Mouse (Mus musculus) right cerebral cortex, postnatal 4 days (tissue): ENCODE measurements around the gene Slco4a1.

Experiments
- DNase-seq: peaks from one replicate; pipeline ENCODE4 v3.0.0-alpha.2; 2022

Slco4a1 gene

DNA sequence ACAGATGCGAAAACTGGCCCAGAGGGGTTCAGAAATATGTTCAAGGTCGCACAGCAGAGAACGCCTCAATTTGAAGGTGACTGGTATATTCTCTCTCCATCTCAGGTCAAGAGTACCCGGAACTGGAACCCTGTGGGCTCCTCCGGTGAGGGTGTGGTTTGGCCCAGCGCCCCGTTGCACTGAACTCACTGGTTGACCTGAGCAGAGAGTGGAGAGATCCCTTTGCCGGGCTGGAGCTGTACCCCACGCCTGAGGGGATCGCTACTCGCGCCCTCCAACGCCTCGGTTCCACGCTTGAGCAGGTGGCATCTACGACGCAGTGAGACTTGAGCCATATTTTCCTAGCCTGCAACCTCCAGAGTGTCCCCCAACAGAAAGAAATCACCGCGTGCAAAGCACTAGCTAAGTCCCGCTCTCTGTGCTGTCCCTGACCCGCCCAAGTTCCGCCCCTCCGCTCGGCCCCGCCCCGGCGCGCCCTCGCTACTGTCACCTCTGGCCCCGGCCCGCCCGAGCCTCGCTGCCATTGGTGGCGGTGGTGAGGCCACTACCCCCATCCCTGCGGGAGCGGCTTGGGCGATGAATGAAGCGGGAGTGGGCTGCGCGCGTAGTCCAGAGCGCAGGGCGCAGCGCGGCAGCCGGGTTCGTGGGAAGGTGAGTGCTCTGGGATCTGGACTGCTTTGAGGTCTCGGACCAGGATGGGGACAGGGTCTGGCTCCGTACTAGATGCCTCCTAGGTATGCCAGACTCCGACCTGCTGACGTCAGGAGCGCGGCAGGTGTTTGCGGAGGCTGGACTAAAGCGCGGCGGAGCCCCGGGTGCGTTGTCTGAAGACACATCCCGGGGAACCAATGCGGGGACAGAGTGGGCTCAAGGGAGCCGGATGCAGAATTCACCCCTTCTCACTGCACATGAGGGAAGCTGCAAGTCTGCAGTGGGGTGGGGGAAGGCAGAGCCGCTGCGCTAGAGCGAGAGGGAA lies at the start of gene Slco4a1:
Slco4a1 (plus strand) TSS at position 523 of the 976 bp plus-strand sequence.
- peak; percentile 56 for DNase-seq

DNA sequence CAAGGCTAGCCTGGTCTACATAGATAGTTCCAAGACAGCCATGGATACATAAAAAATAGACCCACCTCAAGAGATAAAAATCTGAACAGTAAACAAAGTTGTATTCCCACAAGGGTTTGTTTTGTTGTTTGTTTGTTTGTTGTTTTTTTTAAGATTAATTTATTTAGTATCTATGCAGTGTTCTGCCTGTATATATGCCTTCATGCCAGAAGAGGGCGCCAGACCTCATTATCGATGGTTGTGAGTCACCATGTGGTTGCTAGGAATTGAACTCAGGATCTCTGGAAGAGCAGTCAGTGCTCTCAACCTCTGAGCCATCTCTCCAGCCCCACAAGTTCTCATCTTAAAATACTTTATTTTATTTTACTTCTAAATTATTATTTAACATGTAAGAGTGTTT lies 47.6 kb upstream of the Slco4a1 start:
- DNase-seq: no peak

DNA sequence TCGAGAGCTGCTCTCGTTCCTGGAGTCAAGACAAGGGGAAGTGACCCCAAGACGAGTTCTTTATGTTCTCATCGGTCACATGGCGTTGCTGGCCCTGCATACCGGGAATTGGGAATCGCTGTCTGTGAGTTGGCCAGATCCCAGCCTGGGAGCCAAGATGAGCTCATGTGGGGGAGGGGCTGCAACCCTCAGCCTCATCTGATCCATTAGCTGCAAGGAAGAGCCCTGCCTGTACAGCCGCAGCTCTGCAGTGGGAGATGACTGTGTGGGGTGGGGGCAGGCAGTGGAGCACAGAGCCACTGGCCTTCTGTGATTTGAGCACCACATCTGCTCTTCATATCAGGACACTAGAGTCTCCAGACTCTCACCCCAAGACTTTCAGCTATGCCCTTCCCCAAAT lies 45.6 kb upstream of the Slco4a1 start:
- no peak for DNase-seq

- DNase-seq: no peak
Measured at GRCm38 (mm10) chr2:180411013-180411412, 45.0 kb upstream of the Slco4a1 start.

GRCm38 (mm10) chr2:180415627-180416026 lies 40.4 kb upstream of the Slco4a1 start:
- no peak for DNase-seq

- DNase-seq: peak; percentile 21
Measured at GRCm38 (mm10) chr2:180417731-180418130, 38.3 kb upstream of the Slco4a1 start.

GRCm38 (mm10) chr2:180420641-180421040 lies 35.4 kb upstream of the Slco4a1 start:
- no peak for DNase-seq

DNA sequence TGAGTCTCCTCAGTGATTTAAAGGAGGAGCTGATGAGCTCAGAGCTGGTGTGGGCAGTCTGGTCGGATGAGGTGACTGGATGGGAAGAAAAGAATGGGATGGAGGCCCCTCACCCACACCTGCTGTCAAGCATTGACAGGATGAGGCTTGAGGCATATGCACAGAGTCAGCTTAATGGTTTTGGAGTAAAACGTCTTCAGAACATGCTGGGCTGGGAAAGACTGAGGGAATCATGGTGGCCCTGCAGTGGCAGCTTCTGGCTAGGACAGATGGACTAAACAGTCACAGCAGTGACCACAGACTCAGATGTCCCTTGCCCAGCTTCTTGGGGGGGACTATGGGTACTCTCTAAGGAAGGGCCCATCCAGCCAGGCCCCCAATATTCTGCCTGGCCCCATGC lies 30.9 kb upstream of the Slco4a1 start:
- DNase-seq: no peak

DNA sequence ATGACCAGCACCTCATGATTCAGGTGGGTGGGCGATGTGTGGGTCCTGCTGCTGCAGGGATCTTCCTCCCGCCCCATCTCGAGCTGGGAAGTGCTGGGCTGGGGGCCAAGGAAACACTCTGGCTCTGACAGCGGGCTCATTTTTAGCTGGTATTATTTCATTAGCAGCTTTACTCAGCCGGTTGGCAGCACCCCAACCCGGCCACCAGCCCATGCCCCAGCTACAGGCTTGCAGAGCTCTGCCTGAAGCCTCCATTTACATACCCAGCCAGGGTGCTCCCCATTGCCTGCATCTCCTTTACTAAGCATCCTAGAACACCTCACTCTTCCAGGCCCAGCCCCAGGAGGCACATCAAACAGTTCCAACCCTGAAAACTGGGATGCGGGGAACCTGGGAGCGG lies 29.0 kb upstream of the Slco4a1 start:
- DNase-seq: peak; percentile 69

DNA sequence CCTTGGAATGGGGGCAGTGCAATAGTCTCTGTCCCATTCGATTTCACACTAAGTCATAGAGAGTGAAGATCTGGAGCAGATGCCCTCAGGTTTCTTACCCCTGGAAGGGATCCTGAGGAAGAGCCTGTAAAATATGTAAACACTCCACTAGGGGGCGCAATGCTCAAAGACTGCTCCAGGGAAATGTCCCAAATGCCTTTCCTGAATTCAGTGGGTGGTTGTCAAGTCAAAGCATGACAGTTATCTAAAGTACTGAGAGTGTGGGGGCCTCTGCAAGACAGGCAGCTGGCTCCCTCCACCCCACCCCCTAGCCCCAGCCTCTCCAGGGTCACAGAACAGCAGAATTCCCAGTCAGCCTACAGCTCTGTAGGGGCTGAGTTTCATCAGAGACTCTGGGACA lies 27.7 kb upstream of the Slco4a1 start:
- peak; percentile 25 for DNase-seq

DNA sequence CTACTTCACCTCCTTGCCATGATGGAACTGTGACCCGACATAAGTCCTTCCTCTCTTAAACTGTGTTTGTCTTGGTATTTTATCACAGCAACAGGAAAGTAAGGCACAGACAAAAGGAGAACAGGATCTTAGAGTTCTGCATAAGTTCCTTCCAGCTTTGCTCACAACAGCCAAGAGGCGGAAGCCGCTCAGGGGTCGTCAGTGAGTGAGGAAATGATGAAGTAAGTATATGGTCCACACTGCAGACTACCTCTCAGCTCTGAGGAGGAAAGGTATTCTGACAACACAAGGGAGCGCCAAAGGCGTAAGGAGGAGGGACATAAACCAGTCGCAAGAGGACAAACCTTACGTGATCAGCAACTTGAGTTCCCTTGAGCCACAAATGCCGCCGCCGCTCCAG lies 25.4 kb upstream of the Slco4a1 start:
- no peak for DNase-seq

GRCm38 (mm10) chr2:180432042-180432668 lies 23.9 kb upstream of the Slco4a1 start:
- DNase-seq: peak; percentile 98

DNA sequence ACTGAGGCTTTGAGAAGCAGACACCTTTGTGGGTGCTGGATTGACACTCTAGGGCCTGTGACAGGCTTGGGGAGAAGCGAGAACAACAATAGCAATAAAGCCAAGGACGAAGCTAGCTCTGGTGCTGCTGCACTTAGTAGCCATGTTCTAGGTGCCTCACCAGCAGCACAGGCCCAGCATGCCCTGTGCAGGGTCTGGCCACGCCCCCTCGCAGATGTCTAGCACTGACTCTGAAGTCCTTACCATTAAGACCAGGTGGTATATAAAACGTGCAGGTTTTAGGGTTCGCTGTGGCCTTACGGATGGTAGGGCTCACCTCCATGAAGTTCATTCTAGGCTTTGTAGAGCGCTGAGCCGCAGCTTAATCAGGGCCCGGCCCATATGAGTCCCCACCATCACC lies 23.3 kb upstream of the Slco4a1 start:
- no peak for DNase-seq

DNA sequence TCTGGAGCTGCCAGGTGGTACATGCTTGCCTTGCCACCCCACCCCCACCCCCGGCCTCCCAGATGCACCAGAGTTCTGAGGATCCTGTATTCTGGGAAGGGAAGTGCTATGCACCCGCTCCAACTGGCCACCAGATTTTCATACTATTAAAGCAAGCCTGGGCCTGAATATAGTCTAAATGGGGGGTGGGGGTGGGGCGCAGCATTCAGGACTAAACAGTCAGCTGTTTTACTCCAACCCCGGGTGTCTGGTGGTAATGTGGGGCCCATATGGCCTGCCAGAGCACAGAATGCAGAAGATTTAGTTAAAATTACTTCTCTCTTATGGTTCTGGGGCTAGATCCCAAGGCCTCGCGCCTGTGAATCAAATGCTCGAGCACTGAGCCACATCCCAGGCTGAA lies 22.7 kb upstream of the Slco4a1 start:
- DNase-seq: no peak

DNA sequence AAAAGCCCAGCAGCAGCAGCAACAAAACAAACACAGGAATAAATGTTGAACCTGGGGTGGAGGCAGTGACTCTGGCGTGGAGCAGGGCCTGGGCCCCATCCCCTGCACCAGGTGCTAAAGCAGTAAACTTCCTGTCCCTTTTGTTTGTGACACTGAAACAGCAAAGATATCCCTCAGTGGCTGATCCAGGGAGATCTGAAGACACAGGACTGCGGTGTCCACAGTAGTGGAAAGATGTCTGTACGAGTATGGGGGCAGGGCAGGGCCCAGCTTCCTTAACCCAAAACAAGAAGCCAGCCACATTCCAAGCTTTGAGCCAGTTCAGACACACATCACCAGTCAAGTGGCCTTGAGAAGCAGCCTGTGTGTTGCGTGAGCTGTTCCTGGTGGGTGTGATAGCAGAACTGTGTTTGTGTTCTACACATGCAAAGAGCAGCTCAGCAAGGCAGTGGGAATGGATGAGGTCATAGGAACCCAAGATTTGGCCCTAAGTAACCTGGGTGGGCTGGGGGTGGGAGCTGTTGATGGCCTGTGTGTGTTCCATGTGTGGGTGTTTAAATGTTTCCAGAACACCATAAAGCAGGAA lies 20.6 kb upstream of the Slco4a1 start:
- DNase-seq: no peak

DNA sequence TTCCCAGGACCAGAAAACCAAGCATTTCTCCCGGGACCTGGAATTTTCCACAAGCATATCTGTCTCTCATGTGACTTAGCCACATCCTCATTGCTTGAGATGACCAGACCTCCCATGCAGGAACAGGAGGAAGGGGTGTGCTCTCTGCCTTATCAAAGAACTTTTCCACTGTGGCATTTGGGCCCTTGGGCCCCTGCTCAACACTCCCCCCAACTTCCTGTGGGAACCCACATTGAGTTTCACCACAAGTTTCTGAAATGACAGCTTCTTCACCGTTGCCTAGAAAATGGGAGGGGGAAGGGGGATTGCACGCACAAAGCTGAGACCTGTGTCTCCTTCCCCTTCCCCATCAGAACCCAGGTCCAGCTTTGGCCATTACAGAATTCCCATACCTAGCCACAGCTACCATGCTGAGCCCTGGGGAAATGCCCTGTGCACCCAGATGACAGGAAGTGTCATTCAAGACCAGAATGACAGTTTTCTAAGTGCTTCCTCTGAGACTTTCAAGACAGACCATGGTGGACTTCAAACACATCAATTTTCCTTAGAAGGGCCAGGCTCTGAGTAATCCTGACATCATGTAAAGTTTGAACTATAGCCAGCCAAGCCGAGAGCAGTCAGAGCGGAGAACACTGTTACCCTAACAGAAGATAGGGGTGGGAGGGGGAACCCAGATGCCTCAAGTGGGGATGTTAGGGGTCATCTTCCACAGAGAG lies 18.7 kb upstream of the Slco4a1 start:
- DNase-seq: no peak

- no peak for DNase-seq
Measured at GRCm38 (mm10) chr2:180439791-180440190, 16.3 kb upstream of the Slco4a1 start.

DNA sequence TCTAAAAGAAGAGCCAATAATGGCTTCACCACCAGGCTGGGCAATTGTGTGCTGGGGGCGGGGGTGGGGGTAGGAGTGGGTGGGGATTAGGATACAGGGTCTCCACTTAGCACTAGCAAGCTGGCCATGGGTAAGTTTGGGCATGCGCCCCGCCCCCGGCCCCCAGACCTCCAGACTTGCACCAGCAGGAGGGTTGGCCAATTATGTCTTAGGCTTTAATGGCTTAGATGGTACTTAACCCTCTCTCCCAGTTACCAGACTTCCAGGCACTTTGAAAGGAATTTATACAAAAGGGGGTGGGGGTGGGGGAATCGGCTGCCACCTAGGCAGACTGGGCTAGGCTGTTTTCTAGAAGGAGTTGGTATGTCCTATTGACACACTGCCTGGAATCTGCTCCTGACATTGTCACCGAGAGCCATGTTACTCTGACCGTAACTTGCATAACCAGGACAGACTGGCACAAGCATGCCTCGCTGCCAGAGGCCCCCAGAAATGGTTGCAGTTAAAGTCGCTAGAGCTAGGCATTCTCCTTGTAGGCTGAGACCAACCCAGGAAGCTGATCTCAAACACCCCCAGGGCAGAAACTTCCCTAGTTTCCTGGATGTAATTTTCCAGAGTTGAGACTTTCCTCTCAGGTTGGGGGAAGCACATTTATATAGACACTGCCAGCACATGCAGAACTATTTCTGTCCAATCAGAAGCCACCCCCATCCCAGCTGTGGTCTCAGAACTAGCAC lies 15.3 kb upstream of the Slco4a1 start:
- DNase-seq: no peak

DNA sequence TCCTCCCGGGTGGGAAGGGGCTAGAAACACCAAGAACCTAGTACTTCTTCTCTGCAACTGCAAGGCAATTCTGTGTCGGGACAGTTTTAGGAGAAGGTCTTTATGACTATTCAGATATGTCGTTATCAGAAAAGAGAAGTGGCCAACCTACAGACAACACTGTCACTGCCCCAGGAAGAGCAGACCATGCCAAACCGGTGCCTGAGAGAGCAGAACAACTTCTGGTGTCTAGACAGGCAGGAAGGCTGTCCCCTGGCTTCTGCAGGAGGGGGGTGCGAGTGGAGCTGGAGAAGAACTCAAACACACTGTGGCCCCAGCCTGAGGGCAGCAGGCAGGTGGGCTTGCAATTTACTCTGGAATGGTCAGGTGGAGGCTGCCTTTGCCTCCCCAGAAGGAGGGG lies 14.0 kb upstream of the Slco4a1 start:
- no peak for DNase-seq

- no peak for DNase-seq
Measured at GRCm38 (mm10) chr2:180443861-180444260, 12.2 kb upstream of the Slco4a1 start.

GRCm38 (mm10) chr2:180444957-180445785 lies 10.9 kb upstream of the Slco4a1 start:
- DNase-seq: no peak

GRCm38 (mm10) chr2:180445962-180446361 lies 10.1 kb upstream of the Slco4a1 start:
- DNase-seq: no peak
